Mouse (Mus musculus): ENCODE results near the gene Tspan1.

Tspan1 gene

GRCm38 (mm10) chr4:116173072-116173471, 5.7 kb upstream of the Tspan1 start, which contains the start of the genes 1700042G07Rik and Gm49337:
Gene 1700042G07Rik, plus strand, starts transcription at chr4:116173372.
Gene Gm49337, plus strand, starts transcription at chr4:116173384.
- in situ Hi-C loops (cut with MboI; ENCODE audit: low pct_unique_long_range_greater_than_20kb in 1 of 2, low sequenced_read_pairs in 2 of 2, unreplicated experiment in 1 of 2), result no loop called here

DNA sequence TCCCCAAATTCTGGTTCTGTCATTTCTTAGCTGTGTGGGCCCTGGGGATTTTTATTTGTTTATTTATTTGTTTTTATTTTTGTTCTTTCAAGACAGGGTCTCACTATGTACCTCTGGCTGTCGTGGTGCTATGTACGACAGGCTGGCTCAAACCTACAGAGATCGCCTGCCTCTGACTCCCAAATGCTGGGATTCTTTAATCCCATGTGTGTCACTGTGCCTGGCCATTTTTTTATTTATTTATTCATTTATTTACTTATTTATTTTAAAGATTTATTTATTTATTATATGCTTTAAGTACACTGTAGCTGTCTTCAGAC, 1.9 kb upstream of the Tspan1 start:
- in situ Hi-C loops (cut with MboI; ENCODE audit: low pct_unique_long_range_greater_than_20kb in 1 of 2, low sequenced_read_pairs in 2 of 2, unreplicated experiment in 1 of 2), result no loop called here

DNA sequence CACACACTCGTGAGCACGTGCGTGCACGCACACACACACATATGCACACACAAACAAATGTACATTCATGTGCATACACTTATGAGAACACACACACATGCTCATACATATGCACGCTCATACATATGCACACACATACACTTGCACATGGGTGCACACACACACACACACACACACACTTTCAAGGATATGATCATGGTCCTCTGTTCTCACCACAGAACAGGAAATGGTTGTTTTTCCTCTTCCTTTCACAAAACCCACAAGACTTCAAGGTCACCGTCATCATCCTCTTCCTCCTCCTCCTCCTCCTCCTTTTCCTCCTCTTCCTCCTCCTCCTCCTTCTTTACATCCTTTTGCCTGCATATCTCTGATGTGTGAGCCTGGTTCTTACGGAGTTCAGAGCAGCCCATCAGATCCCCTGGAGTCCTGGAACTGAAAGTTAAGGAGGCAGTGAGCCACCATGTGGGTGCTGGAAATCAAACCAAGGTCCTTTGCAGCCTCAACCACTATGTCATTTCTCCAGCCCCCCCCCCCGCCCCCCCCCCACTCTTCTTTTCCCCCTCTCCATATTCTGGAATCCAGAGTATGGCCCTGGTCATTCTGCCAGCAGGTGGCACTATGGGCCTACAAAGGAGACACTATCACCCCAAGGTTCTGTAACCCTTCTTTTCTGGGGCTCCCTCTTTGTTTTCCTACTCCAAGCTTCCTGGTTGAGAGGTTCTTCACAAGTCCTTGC, 1.4 kb upstream of the Tspan1 start:
- in situ Hi-C loops (cut with MboI; ENCODE audit: low pct_unique_long_range_greater_than_20kb in 1 of 2, low sequenced_read_pairs in 2 of 2, unreplicated experiment in 1 of 2), result no loop called here

DNA sequence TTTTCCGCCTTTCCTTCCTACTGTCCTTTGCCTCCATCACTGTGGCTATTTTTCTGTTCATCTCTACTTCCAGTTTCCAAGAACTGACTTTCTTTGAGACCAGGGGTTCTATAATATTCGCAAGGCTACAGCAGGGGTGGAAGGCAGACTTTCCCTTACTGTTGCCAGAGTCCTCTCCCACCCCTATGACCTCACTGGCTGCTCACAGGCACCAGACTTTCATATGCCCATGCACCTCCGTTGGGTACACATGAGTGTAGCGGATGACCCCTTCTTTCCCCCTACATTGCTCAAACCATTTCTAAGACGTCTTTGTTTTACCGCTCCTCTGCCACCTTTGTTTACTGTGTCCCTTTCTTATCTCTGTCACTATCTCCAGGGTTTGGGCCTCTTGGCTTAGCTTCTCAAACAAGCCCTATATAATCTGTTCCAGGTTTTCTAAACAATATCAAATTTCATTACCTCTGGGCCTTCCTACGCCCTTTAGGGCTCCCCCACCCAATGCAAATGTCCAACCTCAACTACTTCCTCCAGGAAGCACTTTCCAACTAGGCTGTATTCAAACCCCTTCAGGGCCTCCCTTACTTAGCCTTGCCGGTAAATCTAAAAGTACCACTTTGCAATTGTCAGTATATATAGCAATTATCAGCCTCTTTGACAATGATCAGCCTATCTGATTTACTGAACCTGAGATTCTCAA, 1.5 kb downstream of the Tspan1 start:
- in situ Hi-C loops (cut with MboI; ENCODE audit: low pct_unique_long_range_greater_than_20kb in 1 of 2, low sequenced_read_pairs in 2 of 2, unreplicated experiment in 1 of 2), result no loop called here

DNA sequence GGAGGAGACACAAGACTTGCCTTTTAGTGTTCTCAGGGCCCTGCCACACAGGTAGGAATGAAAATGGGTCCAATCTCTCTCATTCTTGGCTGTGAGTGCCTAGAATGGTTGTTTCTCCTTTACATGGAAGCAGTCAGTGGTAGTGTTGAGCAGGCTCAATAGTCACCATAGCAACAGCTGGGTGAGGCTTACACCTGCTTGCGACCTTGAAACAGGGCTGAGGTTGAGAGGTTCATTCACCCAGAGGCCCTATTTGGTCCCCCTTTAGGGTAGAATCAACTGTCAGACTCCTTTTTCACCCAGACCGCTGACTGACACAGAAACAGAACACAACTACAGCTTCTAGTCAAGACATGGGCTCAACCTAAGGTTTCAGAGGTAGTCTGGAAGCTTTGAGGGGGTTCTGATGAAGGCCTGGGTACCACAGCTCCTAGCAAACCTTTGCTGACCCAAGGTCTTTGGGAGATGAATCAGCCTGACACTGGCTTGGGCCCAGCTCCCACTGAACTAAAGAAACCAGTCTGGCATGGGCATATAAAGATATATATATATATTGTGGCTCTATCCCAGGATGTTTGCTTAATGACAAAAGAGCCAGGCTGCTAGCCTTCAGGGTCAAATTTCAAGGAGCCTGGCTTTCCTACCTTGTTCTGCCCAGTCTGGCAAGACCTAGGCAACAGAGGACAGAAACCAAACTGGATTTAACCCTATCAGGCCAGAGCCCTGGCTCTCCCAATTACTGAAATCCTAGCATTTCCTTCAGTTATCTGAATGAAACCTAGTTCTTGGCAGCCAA, 2.4 kb downstream of the Tspan1 start:
- in situ Hi-C loops (cut with MboI; ENCODE audit: low pct_unique_long_range_greater_than_20kb in 1 of 2, low sequenced_read_pairs in 2 of 2, unreplicated experiment in 1 of 2), result no loop called here

- in situ Hi-C loops (cut with MboI; ENCODE audit: low pct_unique_long_range_greater_than_20kb in 1 of 2, low sequenced_read_pairs in 2 of 2, unreplicated experiment in 1 of 2), result no loop called here
Measured at GRCm38 (mm10) chr4:116162142-116162541, 5.3 kb downstream of the Tspan1 start.

DNA sequence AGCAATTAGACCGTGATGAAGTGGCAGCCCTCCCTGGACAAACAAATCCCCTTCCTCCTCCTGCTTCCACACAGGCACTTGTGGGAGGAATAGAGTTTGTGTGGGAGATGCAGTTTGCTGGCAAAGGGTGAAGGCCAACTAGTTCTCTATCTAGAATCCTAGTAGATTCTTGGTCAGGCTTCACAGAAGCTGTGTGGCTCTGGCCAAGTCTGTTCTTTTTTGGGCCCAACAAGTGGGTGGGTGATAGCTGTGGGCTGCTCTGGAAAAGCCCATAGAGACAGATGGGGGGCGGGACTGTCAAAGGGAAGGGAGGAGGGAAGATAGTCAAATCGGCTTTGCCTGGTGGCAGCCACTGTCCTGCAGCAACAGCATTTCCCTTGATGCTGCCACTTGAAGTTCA, 6.6 kb downstream of the Tspan1 start:
- in situ Hi-C loops (cut with MboI; ENCODE audit: low pct_unique_long_range_greater_than_20kb in 1 of 2, low sequenced_read_pairs in 2 of 2, unreplicated experiment in 1 of 2), result no loop called here

GRCm38 (mm10) chr4:116159912-116160311, 7.5 kb downstream of the Tspan1 start:
- in situ Hi-C loops (cut with MboI; ENCODE audit: low pct_unique_long_range_greater_than_20kb in 1 of 2, low sequenced_read_pairs in 2 of 2, unreplicated experiment in 1 of 2), result no loop called here

DNA sequence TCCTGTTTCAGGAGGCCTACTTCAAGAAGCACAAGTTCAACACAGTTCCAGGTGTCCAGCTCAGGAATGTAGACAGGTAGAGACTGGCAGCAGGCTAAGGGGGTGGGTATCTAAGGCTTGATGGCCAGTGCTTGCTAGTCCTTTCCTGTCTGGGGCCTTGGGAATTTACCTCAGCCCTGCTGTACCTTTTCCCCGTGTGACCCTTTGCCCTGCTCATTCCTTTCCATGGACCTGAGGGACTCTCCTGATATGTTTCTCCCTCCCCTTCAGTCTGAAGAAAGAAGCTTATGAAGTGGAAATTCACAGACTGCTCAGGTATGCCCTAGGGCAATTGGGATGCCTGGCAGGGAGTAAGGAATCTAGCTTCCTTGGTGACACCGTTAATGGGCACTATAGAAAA, 9.5 kb downstream of the Tspan1 start:
- in situ Hi-C loops (cut with MboI; ENCODE audit: low pct_unique_long_range_greater_than_20kb in 1 of 2, low sequenced_read_pairs in 2 of 2, unreplicated experiment in 1 of 2), result no loop called here

GRCm38 (mm10) chr4:116152702-116153101, 14.7 kb downstream of the Tspan1 start:
- in situ Hi-C loops (cut with MboI; ENCODE audit: low pct_unique_long_range_greater_than_20kb in 1 of 2, low sequenced_read_pairs in 2 of 2, unreplicated experiment in 1 of 2), result no loop called here

DNA sequence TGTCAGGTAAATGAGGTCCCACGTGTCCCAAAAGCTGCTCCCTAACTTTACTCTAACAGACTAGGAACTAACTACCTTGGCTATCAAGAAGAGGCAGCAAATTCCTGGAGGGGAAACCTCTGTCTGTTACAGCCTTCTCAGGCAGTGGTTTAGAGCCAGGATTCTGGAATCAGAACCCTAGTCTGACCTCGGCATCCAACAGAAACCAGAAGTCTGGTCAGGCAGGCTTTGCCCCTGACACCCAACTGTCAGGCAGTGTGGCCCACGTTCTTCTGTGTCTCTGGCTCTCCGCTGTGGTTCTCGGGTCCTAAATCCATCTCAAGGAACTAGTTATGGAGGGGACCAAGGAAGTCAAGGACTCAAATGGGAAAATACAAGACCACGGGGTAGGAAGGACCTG, 16.2 kb downstream of the Tspan1 start, which contains the start of gene Lurap1:
Lurap1 (minus strand) TSS at position 101 of the 400 bp plus-strand sequence.
- in situ Hi-C loops (cut with MboI; ENCODE audit: low pct_unique_long_range_greater_than_20kb in 1 of 2, low sequenced_read_pairs in 2 of 2, unreplicated experiment in 1 of 2), result no loop called here

- in situ Hi-C loops (cut with MboI; ENCODE audit: low pct_unique_long_range_greater_than_20kb in 1 of 2, low sequenced_read_pairs in 2 of 2, unreplicated experiment in 1 of 2), result no loop called here
Measured at GRCm38 (mm10) chr4:116150862-116151221, 16.6 kb downstream of the Tspan1 start.

DNA sequence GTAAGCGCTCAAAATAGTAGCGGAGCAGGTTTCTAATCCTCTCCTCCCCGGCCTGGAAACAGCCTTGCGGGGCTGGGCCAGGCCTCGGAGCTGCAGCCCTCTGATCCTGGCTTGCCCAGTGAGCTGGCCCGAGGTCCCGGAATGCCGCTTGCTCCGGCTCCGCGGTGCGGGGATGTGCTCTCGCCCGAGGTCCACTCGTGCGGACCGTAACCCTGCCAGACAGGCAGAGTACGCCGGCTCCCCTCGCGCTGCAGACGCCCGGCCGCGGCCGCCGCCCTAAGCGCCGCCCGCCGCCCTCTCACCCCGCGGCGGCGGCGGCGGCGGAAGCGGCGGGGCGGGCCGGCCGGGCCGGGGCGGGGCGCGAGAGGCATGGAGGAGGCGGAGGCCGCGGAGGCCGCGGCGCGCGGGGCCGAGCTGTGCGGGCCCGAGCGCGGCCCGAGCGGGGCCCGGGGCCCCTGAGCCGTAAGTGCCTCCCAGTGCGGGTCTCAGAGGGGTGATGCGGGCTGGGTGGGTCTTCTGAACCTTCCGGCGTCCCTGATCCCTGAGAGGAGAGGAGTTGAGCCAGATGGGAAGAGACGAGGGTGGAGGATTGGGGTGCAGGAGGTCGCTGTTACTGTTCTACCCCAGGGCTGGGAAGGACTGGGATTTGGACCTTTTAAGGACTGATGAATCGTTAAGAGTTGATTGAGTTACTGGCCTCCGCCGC, 17.1 kb downstream of the Tspan1 start:
- in situ Hi-C loops (cut with MboI; ENCODE audit: low pct_unique_long_range_greater_than_20kb in 1 of 2, low sequenced_read_pairs in 2 of 2, unreplicated experiment in 1 of 2), result no loop called here

DNA sequence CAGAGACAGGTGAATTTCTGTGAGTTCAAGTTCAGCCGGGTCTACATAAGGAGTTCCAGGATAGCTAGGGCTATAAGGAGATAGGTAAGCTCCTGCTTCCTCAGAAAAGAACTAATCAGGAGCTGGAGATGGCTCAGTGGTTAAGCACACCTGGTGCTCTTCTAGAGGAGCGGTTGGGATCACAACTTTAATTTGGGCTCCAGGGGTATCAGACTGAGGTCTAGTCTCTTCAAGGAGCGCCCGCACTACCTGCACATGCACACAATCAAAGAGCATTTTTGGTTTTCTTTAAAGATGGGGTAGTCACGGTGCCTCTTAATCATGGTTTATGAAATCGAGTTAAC, 17.6 kb downstream of the Tspan1 start:
- in situ Hi-C loops (cut with MboI; ENCODE audit: low pct_unique_long_range_greater_than_20kb in 1 of 2, low sequenced_read_pairs in 2 of 2, unreplicated experiment in 1 of 2), result no loop called here

GRCm38 (mm10) chr4:116143891-116144717, 23.3 kb downstream of the Tspan1 start:
- in situ Hi-C loops (cut with MboI; ENCODE audit: low pct_unique_long_range_greater_than_20kb in 1 of 2, low sequenced_read_pairs in 2 of 2, unreplicated experiment in 1 of 2), result no loop called here

GRCm38 (mm10) chr4:116143317-116143811, 24.0 kb downstream of the Tspan1 start:
- in situ Hi-C loops (cut with MboI; ENCODE audit: low pct_unique_long_range_greater_than_20kb in 1 of 2, low sequenced_read_pairs in 2 of 2, unreplicated experiment in 1 of 2), result no loop called here

DNA sequence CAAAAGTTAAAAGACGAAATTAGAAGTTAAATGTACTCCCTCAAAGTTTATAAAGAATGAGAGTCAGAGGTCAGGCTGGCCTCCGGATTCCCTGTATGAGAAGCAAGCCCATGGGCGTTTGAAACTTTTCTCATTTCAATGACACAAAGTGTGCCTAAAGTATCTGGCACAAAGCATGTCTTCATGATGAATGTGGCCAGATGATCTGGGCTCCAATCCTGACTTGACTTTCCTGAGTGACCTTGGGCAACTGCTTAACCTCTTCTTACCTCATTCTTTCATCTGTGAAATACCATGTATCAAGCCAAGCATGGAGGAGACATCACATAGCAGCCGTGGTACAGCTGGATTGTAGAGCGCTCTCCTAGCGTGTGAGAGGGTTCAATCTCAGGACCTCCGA, 25.1 kb downstream of the Tspan1 start:
- in situ Hi-C loops (cut with MboI; ENCODE audit: low pct_unique_long_range_greater_than_20kb in 1 of 2, low sequenced_read_pairs in 2 of 2, unreplicated experiment in 1 of 2), result no loop called here

GRCm38 (mm10) chr4:116141736-116142135, 25.7 kb downstream of the Tspan1 start:
- in situ Hi-C loops (cut with MboI; ENCODE audit: low pct_unique_long_range_greater_than_20kb in 1 of 2, low sequenced_read_pairs in 2 of 2, unreplicated experiment in 1 of 2), result no loop called here

Measured in mouse embryonic stem cell (cell line).